Comparison of ENCODE assay signal across 9 mouse cellular contexts in genomic region chr8:11730271-11730940, GRCm38 (mm10). TPM values are rescaled to one million over a fixed set of nuclear protein-coding genes. Genes with fewer than 3 reads are reported as not detected.
DNase-seq lines count a peak whose midpoint lies in the region; ATAC-seq and TF ChIP-seq lines count a peak whose summit lies in the region.
"Had no signal": no experiment of that assay in that cellular context is flagged by ENCODE, and none has a peak within 500 bp of the region (broad histone marks: within the 10 kb centered on the region; RNA-seq: fewer than 3 reads in every experiment).

No protein-coding gene starts in this region.

- H3K4me2 ChIP-seq in hindbrain, embryonic 13.5 days: peak overlapping the region; percentile 77

- no peak for TF ChIP-seq POLR2A in cerebellum, adult 2 months (IDR thresholded peaks at IDR 0.05; ENCODE audit: borderline replicate concordance, insufficient read depth, low read length)

- no peaks in the 10 kb centered on the region for H3K9me3 ChIP-seq in heart, embryonic 10.5 days
- no peaks in the 10 kb centered on the region for H3K9me3 ChIP-seq in embryonic facial prominence, embryonic 10.5 days
- H3K9me3 ChIP-seq in hindbrain, embryonic 13.5 days: no peaks in the 10 kb centered on the region
- no peaks in the 10 kb centered on the region for H3K9me3 ChIP-seq in midbrain, embryonic 10.5 days (replicated peaks)

- 62% methylated on average over 12 of the region's 12 CpGs for WGBS in heart, embryonic 10.5 days
- 43% methylated on average over 12 of the region's 12 CpGs for WGBS in embryonic facial prominence, embryonic 10.5 days
- 63% methylated on average over 12 of the region's 12 CpGs for WGBS in hindbrain, embryonic 13.5 days
- WGBS in midbrain, embryonic 10.5 days: 75% methylated on average over 12 of the region's 12 CpGs
- 65% methylated on average over 12 of the region's 12 CpGs for WGBS in cerebellum, adult 2 months

- H3K27ac ChIP-seq in heart, embryonic 10.5 days: 0 out of 2 replicates have a peak overlapping the region, but pooled peaks have one; percentile 29
- peak overlapping the region; percentile 95 for H3K27ac ChIP-seq in embryonic facial prominence, embryonic 10.5 days (replicated peaks)
- H3K27ac ChIP-seq in hindbrain, embryonic 13.5 days: 0 out of 2 replicates have a peak overlapping the region, but pooled peaks have one; percentile 30
- no peak overlapping the region; the same call in 1 of the 2 replicates for H3K27ac ChIP-seq in midbrain, embryonic 10.5 days (replicated peaks)
- H3K27ac ChIP-seq in cerebellum, adult 2 months (ENCODE audit: insufficient read depth, low read length): no peak overlapping the region

- no peak for ATAC-seq in hindbrain, embryonic 13.5 days (ENCODE audit: low FRiP score)
- no peak for ATAC-seq in inflammation-experienced regulatory T-cells, adult 6 months

- TF ChIP-seq CTCF in cerebellum, adult 2 months (IDR thresholded peaks at IDR 0.05; ENCODE audit: borderline replicate concordance, insufficient read depth, low read depth, low read length): no peak

- peaks cover 36% of the 10 kb centered on the region for H3K27me3 ChIP-seq in heart, embryonic 10.5 days (ENCODE audit: insufficient read depth, poor library complexity, severe bottlenecking)
- peaks cover 56% of the 10 kb centered on the region for H3K27me3 ChIP-seq in embryonic facial prominence, embryonic 10.5 days (replicated peaks; ENCODE audit: low read depth, poor library complexity, severe bottlenecking)
- 0 out of 2 replicates have a peak, but pooled peaks cover 5% of the 10 kb centered on the region for H3K27me3 ChIP-seq in hindbrain, embryonic 13.5 days
- peaks cover 30% of the 10 kb centered on the region for H3K27me3 ChIP-seq in midbrain, embryonic 10.5 days (ENCODE audit: low read depth, poor library complexity, severe bottlenecking)
- no peaks in the 10 kb centered on the region for H3K27me3 ChIP-seq in cerebellum, adult 2 months (ENCODE audit: control insufficient read depth, insufficient read depth, low read length)

- H3K4me3 ChIP-seq in heart, embryonic 10.5 days: no peak overlapping the region
- peak overlapping the region; percentile 77 for H3K4me3 ChIP-seq in embryonic facial prominence, embryonic 10.5 days
- peak overlapping the region; percentile 74 for H3K4me3 ChIP-seq in hindbrain, embryonic 13.5 days
- peak overlapping the region; percentile 1; the same call in 1 of the 2 replicates for H3K4me3 ChIP-seq in midbrain, embryonic 10.5 days
- H3K4me3 ChIP-seq in cerebellum, adult 2 months (replicated peaks; ENCODE audit: insufficient read depth, low read depth, low read length): no peak overlapping the region

- DNase-seq in heart, embryonic 10.5 days (ENCODE audit: low spot score): no peak
- DNase-seq in heart, adult 11 months: no peak
- DNase-seq in embryonic facial prominence, embryonic 10.5 days (ENCODE audit: low spot score): peak; percentile 60
- no peak for DNase-seq in midbrain, embryonic 10.5 days (ENCODE audit: low spot score)
- no peak for DNase-seq in cerebellum, adult 2 months
- no peak for DNase-seq in spleen, adult 18-20 months

- peak overlapping the region; percentile 97 for H3K9ac ChIP-seq in hindbrain, embryonic 13.5 days

- H3K4me1 ChIP-seq in heart, embryonic 10.5 days: peaks cover 31% of the 10 kb centered on the region
- H3K4me1 ChIP-seq in embryonic facial prominence, embryonic 10.5 days: peaks cover 50% of the 10 kb centered on the region
- H3K4me1 ChIP-seq in hindbrain, embryonic 13.5 days (replicated peaks): peaks cover 48% of the 10 kb centered on the region
- H3K4me1 ChIP-seq in midbrain, embryonic 10.5 days: peaks cover 30% of the 10 kb centered on the region
- H3K4me1 ChIP-seq in cerebellum, adult 2 months (ENCODE audit: control insufficient read depth, insufficient read depth, low read length): peaks cover 28% of the 10 kb centered on the region

- H3K36me3 ChIP-seq in heart, embryonic 10.5 days: peaks cover 11% of the 10 kb centered on the region; the same call in 1 of the 2 replicates
- peaks cover 16% of the 10 kb centered on the region for H3K36me3 ChIP-seq in embryonic facial prominence, embryonic 10.5 days (replicated peaks)
- peaks cover 9% of the 10 kb centered on the region for H3K36me3 ChIP-seq in hindbrain, embryonic 13.5 days
- peaks cover 21% of the 10 kb centered on the region for H3K36me3 ChIP-seq in midbrain, embryonic 10.5 days

RNA-seq across cellular contexts. Expression of gene Arhgef7, which starts 2.9 kb away (rescaled TPM):
- 47.5 and 61.3 TPM in 2 replicates for polyA plus RNA-seq in heart, embryonic 10.5 days (2016; fragmentation: Nextera tagmentation; extraction: Ambion mirVana)
- 50.3 and 55.1 TPM in 2 replicates for polyA plus RNA-seq in embryonic facial prominence, embryonic 10.5 days (2016; fragmentation: Nextera tagmentation; extraction: Ambion mirVana)
- polyA plus RNA-seq in hindbrain, embryonic 13.5 days (2015; fragmentation: Nextera tagmentation; extraction: Ambion mirVana): 62.4 and 62.5 TPM in 2 replicates
- polyA plus RNA-seq in midbrain, embryonic 10.5 days (2016; fragmentation: Nextera tagmentation; extraction: Ambion mirVana): 47.4 and 56.9 TPM in 2 replicates
- 10 to 100 TPM; 23.6 to 35.3 (median 32.0) TPM for polyA plus RNA-seq in inflammation-experienced regulatory T-cells, adult 6 months (2017; shearing (Covaris generic))
- polyA plus RNA-seq in cerebellum, adult 2 months (2012; rRNA removed): 134 and 151 TPM in 2 replicates

RNA-seq across cellular contexts. Expression of gene 1700016D06Rik, which starts 29.5 kb away (rescaled TPM):
- not detected in 2 replicates for polyA plus RNA-seq in heart, embryonic 10.5 days (2016; fragmentation: Nextera tagmentation; extraction: Ambion mirVana)
- polyA plus RNA-seq in embryonic facial prominence, embryonic 10.5 days (2016; fragmentation: Nextera tagmentation; extraction: Ambion mirVana): 0.11 TPM in 1 of 2 replicates, not detected in the other
- not detected in 2 replicates for polyA plus RNA-seq in hindbrain, embryonic 13.5 days (2015; fragmentation: Nextera tagmentation; extraction: Ambion mirVana)
- polyA plus RNA-seq in midbrain, embryonic 10.5 days (2016; fragmentation: Nextera tagmentation; extraction: Ambion mirVana): 0.09 TPM in 1 of 2 replicates, not detected in the other
- polyA plus RNA-seq in inflammation-experienced regulatory T-cells, adult 6 months (2017; shearing (Covaris generic)): not detected
- polyA plus RNA-seq in cerebellum, adult 2 months (2012; rRNA removed): not detected in 2 replicates
- polyA plus RNA-seq: cortical plate, adult 2 months had no signal

Comparison
In these comparisons a context has a peak if more than half of its experiments do, and no peak if none do; other contexts are left out.
1. H3K27ac ChIP-seq: peak in heart, embryonic 10.5 days (single experiment), embryonic facial prominence, embryonic 10.5 days (single experiment) and hindbrain, embryonic 13.5 days (single experiment); none in midbrain, embryonic 10.5 days (single experiment) and cerebellum, adult 2 months (single experiment).
2. H3K4me3 ChIP-seq: peak in embryonic facial prominence, embryonic 10.5 days (single experiment), hindbrain, embryonic 13.5 days (single experiment) and midbrain, embryonic 10.5 days (single experiment); none in heart, embryonic 10.5 days (single experiment) and cerebellum, adult 2 months (single experiment).